Mouse (Mus musculus): ENCODE data around the gene Gm20458.

Gm20458 gene

GRCm38 (mm10) chr2:164504919-164505318, 44.2 kb downstream of the Gm20458 start:
- DNase-seq, result no peak

- DNase-seq, result no peak
Observed at GRCm38 (mm10) chr2:164505619-164506347, 45.0 kb downstream of the Gm20458 start.

- no peak for DNase-seq
Observed at GRCm38 (mm10) chr2:164507811-164508210, 47.0 kb downstream of the Gm20458 start.

GRCm38 (mm10) chr2:164510621-164511190, 49.9 kb downstream of the Gm20458 start:
- no peak for DNase-seq

GRCm38 (mm10) chr2:164512121-164512909, 51.5 kb downstream of the Gm20458 start:
- DNase-seq, result no peak

GRCm38 (mm10) chr2:164513389-164513788, 52.6 kb downstream of the Gm20458 start:
- DNase-seq, result no peak

GRCm38 (mm10) chr2:164514916-164515315, 54.1 kb downstream of the Gm20458 start:
- DNase-seq, result no peak

- no peak for DNase-seq
Observed at GRCm38 (mm10) chr2:164515897-164516296, 55.1 kb downstream of the Gm20458 start.

GRCm38 (mm10) chr2:164516592-164516991, 55.8 kb downstream of the Gm20458 start:
- no peak for DNase-seq

GRCm38 (mm10) chr2:164517485-164518221, 56.9 kb downstream of the Gm20458 start:
- DNase-seq, result peak; percentile 63 to 65

- peak in 1 of 2 experiments; percentile 32 for DNase-seq
Observed at GRCm38 (mm10) chr2:164518266-164519170, 57.8 kb downstream of the Gm20458 start.

GRCm38 (mm10) chr2:164519171-164519526, 58.4 kb downstream of the Gm20458 start:
- no peak for DNase-seq

GRCm38 (mm10) chr2:164520782-164521181, 60.0 kb downstream of the Gm20458 start:
- peak; percentile 60 to 62 for DNase-seq

- no peak for DNase-seq
Observed at GRCm38 (mm10) chr2:164521841-164522240, 61.1 kb downstream of the Gm20458 start.

GRCm38 (mm10) chr2:164522280-164522679, 61.5 kb downstream of the Gm20458 start:
- no peak for DNase-seq

- DNase-seq, result peak; percentile 65 to 69
Observed at GRCm38 (mm10) chr2:164523301-164523773, 62.6 kb downstream of the Gm20458 start.

- no peak for DNase-seq
Observed at GRCm38 (mm10) chr2:164528557-164528956, 67.8 kb downstream of the Gm20458 start.

GRCm38 (mm10) chr2:164531169-164531568, 70.4 kb downstream of the Gm20458 start:
- peak; percentile 87 to 91 for DNase-seq

- no peak for DNase-seq
Observed at GRCm38 (mm10) chr2:164534315-164534714, 73.5 kb downstream of the Gm20458 start.

- DNase-seq, result no peak
Observed at GRCm38 (mm10) chr2:164537003-164537402, 76.2 kb downstream of the Gm20458 start.

Measured in cerebellum, postnatal 10 days (tissue).